Mouse (Mus musculus) midbrain, embryonic 12.5 days (tissue): ENCODE measurements around the gene Ccdc182. TPM values are rescaled to one million over a fixed set of nuclear protein-coding genes. Genes with fewer than 3 reads are reported as not detected.

Experiments
- ATAC-seq: fragments of 200-750 bp; cut with Nextera tagmentation; 2 replicates; pipeline ENCODE4 v1.8.0; 2017; ENCODE audit warnings: low read depth, moderate TSS enrichment, moderate library complexity; ENCODE audit not compliant: low FRiP score
- H3K27ac ChIP-seq: fragments of 300-500 bp; sonication (generic); replicated peaks from 2 replicates; pipeline ENCODE4 v1.5.1; 2016; ENCODE audit warnings: mild to moderate bottlenecking
- H3K27me3 ChIP-seq: fragments of 300-500 bp; sonication (generic); 2 replicates; pipeline ENCODE4 v1.6.1; 2016; ENCODE audit warnings: mild to moderate bottlenecking
- H3K36me3 ChIP-seq: fragments of 300-500 bp; sonication (generic); 2 replicates; pipeline ENCODE4 v1.6.1; 2016
- H3K4me1 ChIP-seq: fragments of 300-500 bp; sonication (generic); 2 replicates; pipeline ENCODE4 v1.6.1; 2016
- H3K4me2 ChIP-seq: fragments of 300-500 bp; sonication (generic); replicated peaks from 2 replicates; pipeline ENCODE4 v1.6.1; 2016; ENCODE audit warnings: mild to moderate bottlenecking, moderate library complexity
- H3K4me3 ChIP-seq: fragments of 300-500 bp; sonication (generic); 2 replicates; pipeline ENCODE4 v1.5.1; 2016; ENCODE audit warnings: mild to moderate bottlenecking
- H3K9ac ChIP-seq: fragments of 300-500 bp; sonication (generic); replicated peaks from 2 replicates; pipeline ENCODE4 v1.6.1; 2016; ENCODE audit warnings: mild to moderate bottlenecking, moderate library complexity
- H3K9me3 ChIP-seq: fragments of 300-500 bp; sonication (generic); 2 replicates; pipeline ENCODE4 v1.6.1; 2016; ENCODE audit warnings: mild to moderate bottlenecking
- WGBS: fragments of 180-500 bp; shearing (Covaris S2); methylation state at CpG from one replicate; pipeline ENCODE4 v1.1.7; 2016; 5-methylcytosine and 5-hydroxymethylcytosine counted together
- polyA plus RNA-seq: library from polyadenylated mRNA; unstranded; fragments of >200 nt; fragmentation: Nextera tagmentation; extraction: Ambion mirVana; gene quantifications from 2 replicates; pipeline ENCODE4 v1.2.1, GENCODE M21; 2016

The Ccdc182 gene
- polyA plus RNA-seq, 1 experiment from 2014 or later, result 5.0 TPM

DNA sequence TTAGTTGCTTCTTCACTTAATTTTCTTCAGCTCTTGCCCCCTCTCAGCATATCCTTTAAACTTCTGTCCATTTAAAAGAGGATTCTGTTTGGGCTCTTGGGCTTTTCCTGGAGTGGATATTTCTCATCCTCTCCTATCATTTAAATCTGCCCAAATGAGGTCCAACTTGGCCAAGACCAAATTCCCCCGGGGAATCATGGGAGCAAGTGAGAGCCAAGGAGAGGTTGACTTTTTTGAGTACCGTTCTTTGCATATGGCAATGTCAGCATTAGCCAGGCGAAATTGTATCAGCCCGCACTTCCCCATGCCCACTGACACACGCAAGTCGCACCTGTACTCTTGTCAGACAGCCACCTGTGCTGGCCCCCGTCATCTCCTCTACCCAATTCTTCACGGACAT lies 37.9 kb downstream of the Ccdc182 start:
- Histone ChIP-seq H3K36me3 (no peaks in the 10 kb centered on the region), H3K9ac (no peak overlapping the region), H3K9me3 (no peaks in the 10 kb centered on the region), H3K4me2 (no peak overlapping the region), H3K27ac (no peak overlapping the region), H3K4me1 (peaks cover 48% of the 10 kb centered on the region), H3K4me3 (no peak overlapping the region), H3K27me3 (no peaks in the 10 kb centered on the region; the same call in 1 of the 2 replicates)
- ATAC-seq, result no peak
- 94% methylated on average over 8 of the region's 8 CpGs for WGBS

DNA sequence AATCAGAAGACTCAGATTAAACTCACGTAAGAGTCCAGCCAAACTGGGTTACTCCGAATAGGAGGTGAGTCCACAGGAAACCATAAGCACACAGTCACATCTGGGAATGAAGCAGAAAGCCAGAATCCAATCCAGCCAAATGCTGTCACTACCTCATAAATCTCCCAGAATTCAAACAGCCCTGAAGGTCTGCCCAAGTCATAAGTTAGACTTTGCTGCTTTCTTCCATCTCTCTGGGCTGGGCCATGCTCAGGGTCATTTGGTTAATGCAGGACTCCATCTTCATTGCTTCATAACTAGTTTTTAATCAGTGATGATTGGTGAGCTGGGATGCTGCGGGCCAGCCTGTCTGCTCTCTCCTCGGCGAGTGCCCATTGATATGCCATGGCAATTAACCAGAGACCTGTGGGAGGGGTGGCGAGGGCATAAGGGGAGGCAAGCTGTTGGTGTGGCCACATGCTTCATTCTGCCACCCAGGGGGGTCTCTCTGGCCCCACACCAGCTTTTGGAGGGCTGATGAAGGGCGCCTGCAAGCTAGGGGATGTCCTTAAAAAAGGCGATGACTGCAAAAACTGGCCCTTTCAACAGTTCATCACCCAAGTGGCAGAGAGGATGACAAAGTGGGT lies 38.6 kb downstream of the Ccdc182 start:
- no peaks in the 10 kb centered on the region for H3K36me3 ChIP-seq
- 0 out of 2 replicates have a peak overlapping the region, but pooled peaks have one; percentile 20 for H3K27ac ChIP-seq
- no peak overlapping the region for H3K4me3 ChIP-seq
- no peaks in the 10 kb centered on the region for H3K9me3 ChIP-seq
- WGBS, result 91% methylated on average over 8 of the region's 8 CpGs
- H3K4me1 ChIP-seq, result peaks cover 42% of the 10 kb centered on the region
- no peaks in the 10 kb centered on the region; the same call in 1 of the 2 replicates for H3K27me3 ChIP-seq
- H3K4me2 ChIP-seq, result no peak overlapping the region
- no peak overlapping the region for H3K9ac ChIP-seq
- no peak for ATAC-seq

- peak overlapping the region; percentile 49 for H3K27ac ChIP-seq
- 22% methylated on average over 5 of the region's 5 CpGs for WGBS
- ATAC-seq, result no peak
These were observed 41.0 kb downstream of the Ccdc182 start for GRCm38 (mm10) chr11:88334893-88335292.

DNA sequence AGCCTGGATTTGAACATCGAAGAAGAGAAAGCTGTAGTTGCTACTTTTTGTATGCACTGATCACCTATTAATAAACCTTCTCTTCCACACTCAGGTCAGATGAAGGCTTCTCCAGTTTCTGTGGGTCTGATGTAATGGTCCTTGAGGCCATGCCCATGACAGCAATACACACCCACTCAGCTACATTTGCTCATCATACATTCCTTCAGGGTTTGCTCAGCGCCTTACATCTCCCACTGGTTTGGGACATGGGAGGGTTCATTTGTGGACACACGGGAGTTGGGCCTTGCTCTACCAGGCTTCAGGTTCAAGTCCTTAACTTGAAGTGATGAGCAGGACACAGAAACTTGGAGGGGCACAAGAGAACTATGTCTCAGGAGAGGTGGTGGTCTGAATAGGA lies 44.1 kb downstream of the Ccdc182 start:
- Histone ChIP-seq H3K27ac (no peak overlapping the region), H3K27me3 (no peaks in the 10 kb centered on the region; the same call in 1 of the 2 replicates), H3K9me3 (no peaks in the 10 kb centered on the region), H3K4me2 (no peak overlapping the region), H3K4me3 (no peak overlapping the region), H3K4me1 (peaks cover 19% of the 10 kb centered on the region), H3K36me3 (peaks cover 26% of the 10 kb centered on the region), H3K9ac (no peak overlapping the region)
- 95% methylated on average over 3 of the region's 3 CpGs for WGBS
- ATAC-seq, result no peak

More at GRCm38 (mm10) chr11:88334893-88335292, 41.0 kb downstream of the Ccdc182 start:
- Histone ChIP-seq H3K4me1 (peaks cover 31% of the 10 kb centered on the region), H3K4me3 (no peak overlapping the region), H3K9ac (0 out of 2 replicates have a peak overlapping the region, but pooled peaks have one; percentile 24), H3K36me3 (peaks cover 17% of the 10 kb centered on the region), H3K27me3 (no peaks in the 10 kb centered on the region; the same call in 1 of the 2 replicates), H3K9me3 (no peaks in the 10 kb centered on the region), H3K4me2 (no peak overlapping the region)

Other genes with a start within 250 kb of the Ccdc182 start
- 484 and 550 TPM in 2 replicates for gene Srsf1, start 246.7 kb upstream of the Ccdc182 start, polyA plus RNA-seq
- gene Vezf1, start 225.8 kb upstream of the Ccdc182 start, polyA plus RNA-seq, result 88.6 and 95.5 TPM in 2 replicates
- 40.5 and 45.7 TPM in 2 replicates for gene Cuedc1, start 196.0 kb upstream of the Ccdc182 start, polyA plus RNA-seq
- 69.5 and 71.1 TPM in 2 replicates for gene Mrps23, start 89.7 kb upstream of the Ccdc182 start, polyA plus RNA-seq